Mouse (Mus musculus): ENCODE measurements around the gene Coro7.

Coro7 gene

GRCm38 (mm10) chr16:4646831-4647230, 32.7 kb downstream of the Coro7 start:
- no peak for DNase-seq

DNA sequence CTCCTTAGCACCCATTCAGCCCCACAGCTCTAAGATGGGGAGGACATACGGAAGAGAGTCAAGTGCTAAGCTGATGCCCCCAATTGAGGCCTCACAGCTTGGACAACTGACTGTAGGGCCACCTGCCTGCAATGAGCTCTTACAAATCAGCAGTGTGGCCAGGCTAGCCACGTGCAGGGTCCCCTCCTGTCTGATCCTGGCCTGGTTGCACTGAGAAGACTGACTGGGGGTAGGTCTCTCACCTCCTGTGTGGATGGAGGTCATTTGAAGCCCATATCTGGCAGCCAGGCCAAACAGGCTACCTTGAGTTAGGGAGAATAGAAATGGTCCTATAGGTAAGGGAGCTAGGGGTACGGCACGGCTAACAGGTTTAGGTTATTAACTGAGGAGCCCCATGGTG, 33.7 kb downstream of the Coro7 start:
- no peak for DNase-seq

- DNase-seq: peak; percentile 93
Observed at GRCm38 (mm10) chr16:4643670-4644419, 35.7 kb downstream of the Coro7 start.

DNA sequence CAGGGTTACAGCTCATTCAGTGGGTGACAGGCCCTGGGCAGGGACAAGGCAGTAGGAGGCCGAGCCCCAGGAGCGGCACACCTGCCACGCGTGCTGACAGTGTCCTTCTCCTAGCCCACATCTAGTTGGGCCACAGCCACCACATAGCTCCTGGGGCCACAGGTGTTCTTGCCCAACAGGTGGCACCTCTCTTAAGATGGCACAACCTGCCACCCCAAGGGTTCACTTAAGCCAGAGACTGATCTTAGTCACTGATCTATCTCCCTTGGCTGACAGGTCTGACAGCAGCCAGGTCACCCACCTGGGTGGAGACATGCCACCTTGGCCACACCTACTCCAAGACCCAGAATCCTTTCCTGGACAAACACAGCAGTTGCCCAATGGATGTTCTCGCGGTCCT, 36.6 kb downstream of the Coro7 start:
- DNase-seq: peak; percentile 43

- peak; percentile 89 for DNase-seq
Observed at GRCm38 (mm10) chr16:4642190-4642589, 37.4 kb downstream of the Coro7 start.

- peak; percentile 88 for DNase-seq
Observed at GRCm38 (mm10) chr16:4641119-4641838, 38.3 kb downstream of the Coro7 start.

GRCm38 (mm10) chr16:4640267-4641005, 39.1 kb downstream of the Coro7 start:
- DNase-seq: peak; percentile 68

GRCm38 (mm10) chr16:4639831-4640237, 39.7 kb downstream of the Coro7 start, which contains the start of the genes Vasn and Dnaja3:
Vasn (plus strand) TSS chr16:4639941.
Dnaja3 (plus strand) TSS chr16:4639989.
- DNase-seq: peak; percentile 97

DNA sequence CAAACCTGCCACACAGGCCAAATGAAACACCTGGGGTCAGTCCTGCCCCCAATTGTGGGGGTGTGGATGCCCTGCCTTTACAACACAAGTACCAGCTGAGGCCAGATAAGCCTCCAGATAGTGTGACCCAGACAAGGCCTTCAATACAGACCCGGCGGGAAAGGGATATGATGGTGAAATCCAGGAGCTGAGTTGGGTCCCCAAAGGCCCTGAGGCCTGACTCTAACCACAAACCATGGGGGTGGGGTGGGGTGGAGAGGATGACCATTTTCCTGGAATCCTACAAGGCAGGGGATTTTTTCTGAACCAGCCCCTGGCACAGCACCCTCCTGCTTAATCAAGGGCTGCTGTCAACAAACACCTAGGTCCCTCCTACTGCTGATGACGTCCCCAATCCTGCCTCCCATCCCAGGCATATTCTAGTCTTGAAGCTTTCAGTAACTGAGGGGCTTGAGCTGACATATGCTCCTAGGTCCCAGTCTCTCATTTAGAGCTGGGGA, 40.6 kb downstream of the Coro7 start:
- no peak for DNase-seq

DNA sequence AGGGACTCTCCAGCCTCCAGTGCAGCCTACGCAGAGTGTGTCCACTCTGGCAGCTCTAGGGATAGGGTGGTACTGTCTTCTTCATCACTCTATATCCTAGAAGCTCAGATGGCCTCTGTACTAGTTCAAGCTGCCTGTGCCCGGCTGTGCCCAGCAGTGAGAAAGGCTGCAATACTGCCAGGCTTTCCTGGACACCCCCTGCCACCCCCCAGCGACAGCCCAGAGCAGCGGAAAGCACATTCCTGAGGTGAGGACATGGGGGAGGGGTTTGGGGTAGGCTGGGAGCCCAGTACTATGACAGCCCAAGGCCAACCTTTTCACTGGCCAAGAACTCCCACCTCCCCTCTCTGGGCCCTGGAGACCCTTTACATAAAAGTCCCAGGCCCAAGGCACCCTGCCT, 43.8 kb downstream of the Coro7 start:
- DNase-seq: no peak

DNA sequence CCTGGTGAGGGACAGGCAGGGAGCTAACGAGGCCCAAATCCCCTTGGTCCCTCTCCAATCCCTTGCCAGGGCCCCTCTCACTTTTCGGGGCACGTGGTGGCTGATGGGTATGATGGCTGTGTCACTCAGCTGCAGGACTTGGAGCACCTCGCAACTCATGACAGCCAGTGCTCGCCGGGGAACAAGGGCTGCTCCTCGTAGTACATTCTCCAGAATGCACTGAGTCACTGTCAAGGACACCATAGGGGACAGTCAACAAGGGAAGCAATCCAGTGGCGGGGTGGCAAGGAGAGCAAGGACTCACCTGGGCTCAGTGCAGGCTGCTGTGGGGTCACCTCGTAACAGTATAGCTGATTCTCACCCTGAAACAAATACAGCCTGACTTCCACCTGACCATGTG, 44.9 kb downstream of the Coro7 start:
- no peak for DNase-seq

DNA sequence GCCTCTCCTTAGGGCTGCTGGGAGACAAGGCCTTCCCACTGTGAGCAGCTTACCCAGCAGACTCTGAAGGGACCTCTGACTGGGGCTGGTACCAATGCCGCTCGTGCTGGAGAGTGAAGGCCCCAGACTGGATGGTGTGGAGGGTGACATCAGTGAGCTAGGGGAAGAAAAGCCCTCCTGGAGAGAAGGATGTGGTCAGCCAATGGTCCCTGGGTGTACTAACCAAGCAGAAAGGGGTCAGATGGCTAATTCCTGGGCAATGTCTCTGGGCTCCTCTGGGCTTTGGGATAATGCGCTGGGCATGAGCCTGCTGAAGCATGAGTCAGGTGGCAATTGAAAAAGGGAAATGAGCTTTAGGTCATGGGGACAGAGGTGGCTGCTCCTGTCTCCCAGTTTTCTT, 45.9 kb downstream of the Coro7 start:
- no peak for DNase-seq

DNA sequence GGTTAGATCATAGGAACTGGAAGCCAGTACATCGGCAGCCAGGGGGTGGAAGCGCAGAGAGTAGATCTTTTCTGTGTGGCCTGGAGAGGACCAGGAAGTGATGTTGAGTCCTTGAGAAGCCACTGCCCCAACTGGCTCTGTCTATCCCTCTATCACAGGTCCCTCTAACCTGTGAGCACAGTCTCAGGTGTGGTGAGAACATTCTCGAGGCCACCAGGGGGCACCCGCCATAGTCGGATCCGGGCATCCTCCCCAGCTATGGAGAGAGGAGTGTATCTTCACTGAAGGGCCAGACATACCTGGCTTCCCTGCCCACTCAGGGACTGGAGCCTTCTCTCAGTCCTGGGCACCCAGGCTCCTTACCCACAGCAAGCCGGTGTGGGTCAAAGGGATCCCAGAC, 47.5 kb downstream of the Coro7 start:
- peak; percentile 61 for DNase-seq

DNA sequence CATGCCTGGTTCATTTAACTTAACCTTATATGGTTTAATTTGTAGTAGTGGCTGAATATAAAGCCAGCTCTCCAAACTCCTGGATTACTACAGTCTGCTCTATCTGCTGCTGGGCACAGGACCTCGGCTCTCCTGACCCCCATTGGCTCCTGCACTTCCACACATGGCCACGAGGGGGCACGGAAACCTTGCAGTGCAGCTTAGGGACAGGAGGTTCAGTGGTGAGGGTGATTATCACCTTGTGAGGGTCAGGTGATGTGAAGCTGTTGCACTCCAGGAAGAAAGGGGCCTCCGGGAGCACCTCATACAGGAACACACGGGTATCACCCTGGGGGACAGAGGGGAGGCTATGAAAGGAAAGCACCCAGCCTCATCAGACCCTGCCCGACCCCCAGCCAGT, 49.6 kb downstream of the Coro7 start:
- peak; percentile 90 for DNase-seq

DNA sequence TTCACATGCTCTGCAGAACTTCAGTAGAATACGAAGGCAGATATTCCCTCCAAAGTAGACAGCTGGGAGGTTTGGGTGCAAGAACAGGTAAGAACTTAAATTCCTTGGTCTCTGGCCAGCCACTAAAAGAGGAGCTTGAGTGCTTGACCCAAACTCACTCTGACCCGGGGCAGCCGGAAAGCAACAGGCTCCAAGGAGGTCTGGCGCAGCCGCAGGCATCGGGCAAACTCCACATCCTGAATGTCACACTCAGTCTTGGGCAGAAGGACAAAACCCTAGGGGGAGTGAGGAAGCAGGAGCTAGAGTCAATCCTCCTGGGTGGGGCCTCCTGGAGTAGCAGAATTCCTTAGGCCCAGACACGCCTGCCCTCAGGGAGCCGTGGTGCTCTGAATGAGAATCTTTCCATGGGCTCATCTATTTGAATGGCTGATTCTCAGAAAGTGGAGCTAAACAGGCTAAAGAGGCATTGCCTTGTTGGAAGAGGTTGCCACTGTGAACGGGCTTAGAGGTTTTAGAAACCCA, 50.6 kb downstream of the Coro7 start:
- no peak for DNase-seq

DNA sequence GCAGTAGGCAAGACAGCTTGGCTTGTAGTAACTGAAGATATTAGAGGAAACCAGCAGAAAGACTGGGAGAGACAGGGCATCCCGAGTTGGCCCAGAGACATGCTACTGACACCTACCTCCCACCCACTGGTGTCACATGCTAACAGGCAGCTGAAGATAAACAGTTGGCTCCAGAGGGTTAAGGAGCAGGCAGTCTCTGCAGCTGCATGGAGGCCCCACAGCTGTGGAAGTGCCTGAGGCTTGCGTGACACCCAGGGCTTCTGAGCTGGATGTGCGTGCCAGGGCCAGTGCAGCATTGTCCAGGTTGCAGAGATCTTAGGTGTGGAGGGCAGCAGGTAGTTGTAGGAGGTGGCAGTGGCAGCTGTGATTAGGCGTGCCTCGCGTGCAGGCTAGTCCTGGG, 52.5 kb downstream of the Coro7 start:
- no peak for DNase-seq

DNA sequence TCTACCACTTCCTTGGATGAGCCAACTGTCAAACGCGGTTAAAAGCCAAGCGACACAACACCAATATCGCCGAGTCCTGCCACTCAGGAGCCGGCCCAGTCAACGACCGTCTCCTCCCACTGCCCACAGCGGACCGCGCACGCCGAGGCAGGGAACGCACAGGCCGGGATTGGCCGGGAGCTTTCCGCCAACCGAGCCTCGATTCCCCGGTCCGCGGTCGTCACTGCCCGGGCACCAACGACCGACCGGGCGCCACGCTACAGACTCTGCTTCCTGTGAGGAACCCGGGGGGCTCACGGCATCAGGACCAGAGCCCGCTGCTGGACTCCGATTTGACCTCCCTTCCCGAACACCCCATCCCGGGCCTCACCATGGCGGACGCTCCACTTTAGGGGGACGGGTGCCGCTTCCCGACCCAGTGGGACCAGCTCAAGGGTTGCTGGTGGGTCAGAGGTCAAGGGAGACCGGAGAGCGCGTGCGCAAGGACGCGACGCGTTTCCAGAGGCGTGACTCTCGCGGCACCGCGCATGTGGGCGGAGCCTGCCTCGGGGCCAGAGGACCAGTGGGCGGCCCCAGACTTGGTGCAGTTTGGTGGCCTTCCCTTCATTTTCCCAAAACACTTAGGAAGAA, 55.0 kb downstream of the Coro7 start, which contains the start of gene Pam16:
TSS of gene Pam16 (minus strand) at position 508 of the 630 bp plus-strand sequence.
- peak; percentile 96 for DNase-seq

- no peak for DNase-seq
Observed at GRCm38 (mm10) chr16:4624074-4624473, 55.5 kb downstream of the Coro7 start.

DNA sequence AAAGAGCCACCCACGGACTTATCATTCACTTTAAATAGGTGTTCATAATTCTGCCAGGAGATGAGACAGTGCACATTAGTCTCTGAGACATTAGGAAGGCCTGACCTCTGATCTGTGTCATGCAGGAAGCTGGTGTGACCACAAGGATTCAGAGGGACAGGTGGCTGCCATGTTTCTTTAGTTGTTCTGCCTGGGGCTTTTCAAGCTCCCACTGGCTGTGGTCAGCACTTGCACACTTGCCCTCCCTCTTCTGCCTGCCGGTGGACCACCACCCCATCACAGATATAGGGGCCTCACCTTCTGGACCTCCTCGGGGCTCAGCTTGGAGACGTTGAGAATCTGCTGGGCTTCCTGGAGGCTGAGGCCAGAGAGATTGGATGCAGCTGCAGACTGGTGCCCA, 62.7 kb downstream of the Coro7 start:
- no peak for DNase-seq

GRCm38 (mm10) chr16:4615297-4615696, 64.3 kb downstream of the Coro7 start:
- no peak for DNase-seq

GRCm38 (mm10) chr16:4614639-4615038, 64.9 kb downstream of the Coro7 start:
- DNase-seq: no peak

- DNase-seq: no peak
Observed at GRCm38 (mm10) chr16:4613736-4614135, 65.8 kb downstream of the Coro7 start.

DNA sequence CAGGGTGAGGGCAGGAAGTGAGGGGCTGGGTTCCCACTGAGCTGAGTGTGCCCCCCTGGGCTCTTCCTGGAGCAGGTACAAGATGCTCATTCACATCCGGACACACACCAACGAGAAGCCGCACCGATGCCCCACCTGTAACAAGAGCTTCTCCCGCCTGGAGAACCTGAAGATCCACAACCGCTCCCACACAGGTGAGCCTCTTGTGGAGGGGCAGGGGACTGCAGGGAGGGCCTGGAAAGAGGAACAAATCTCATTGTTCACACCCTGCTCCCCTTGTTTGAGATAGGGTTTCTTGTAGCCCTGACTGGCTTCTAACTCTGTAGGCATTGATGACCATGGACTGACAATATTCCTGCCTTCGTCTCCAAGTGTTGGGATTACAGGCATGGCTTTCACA, 67.9 kb downstream of the Coro7 start:
- no peak for DNase-seq
